Mouse (Mus musculus) brain, embryonic 14.5 days (tissue): ENCODE results near the gene Cyb5d1.

Source experiments
- CTCF ChIP-seq: fragments of 200-500 bp; IDR thresholded peaks from 2 replicates; pipeline ENCODE4 v1.5.1; 2012; ENCODE audit warnings: inconsistent platforms, mild to moderate bottlenecking, moderate library complexity, borderline replicate concordance; ENCODE audit not compliant: insufficient read depth, insufficient read length; ENCODE audit errors: extremely low read depth
- POLR2A ChIP-seq: fragments of 200-500 bp; IDR thresholded peaks from 2 replicates; pipeline ENCODE4 v1.6.1; 2012; ENCODE audit warnings: mild to moderate bottlenecking, inconsistent platforms, borderline replicate concordance; ENCODE audit not compliant: poor library complexity, insufficient read depth, insufficient read length, severe bottlenecking; ENCODE audit errors: extremely low read depth

DNA sequence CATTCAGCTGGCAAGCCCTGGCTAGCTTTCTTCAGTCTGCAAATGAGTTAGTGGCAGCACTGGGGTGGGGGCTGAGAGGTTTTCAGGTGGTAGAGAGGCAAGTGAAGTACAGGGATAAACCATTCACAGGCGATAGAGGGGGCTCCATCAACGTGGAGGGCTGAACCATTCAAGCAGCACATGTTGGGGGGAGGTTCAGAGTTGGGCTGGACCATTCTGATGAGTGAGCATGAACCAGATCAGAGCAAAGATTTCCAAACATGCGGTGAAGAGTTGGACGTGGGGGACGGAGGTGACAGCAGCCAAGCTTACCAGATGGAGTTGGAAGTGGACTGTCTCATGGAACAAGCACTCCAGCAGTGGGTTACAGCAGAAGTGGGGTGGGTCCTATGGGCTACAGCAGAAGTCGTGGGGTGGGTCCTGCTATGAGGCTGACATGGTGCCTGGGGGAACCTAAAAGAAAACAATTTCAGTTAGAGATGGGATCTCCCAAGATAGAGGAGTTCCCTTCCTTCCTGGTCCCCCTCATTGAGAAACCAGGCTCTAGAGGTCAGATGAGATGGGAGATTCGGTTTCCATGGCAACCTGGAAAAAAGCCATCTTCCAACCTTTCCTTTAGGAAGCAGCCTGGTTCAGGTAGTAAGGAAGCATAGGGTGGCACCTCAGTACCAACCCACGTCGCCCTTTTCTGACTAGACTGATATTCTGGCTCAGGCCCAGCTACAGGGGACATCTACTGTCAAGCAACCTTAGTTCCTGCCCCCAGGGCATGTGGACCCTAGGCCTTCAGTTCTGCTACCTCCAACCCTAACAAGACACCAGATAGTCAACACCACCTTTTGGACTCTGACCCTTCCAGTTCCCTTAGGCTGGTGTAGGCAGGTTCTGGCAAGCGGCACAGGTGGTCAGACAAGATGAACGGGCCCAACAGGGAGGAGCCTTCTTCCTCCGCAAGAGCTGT, 18.1 kb upstream of the Cyb5d1 start, which contains the start of gene Kdm6b:
- TF ChIP-seq CTCF (no peak), POLR2A (no peak)
